Mouse (Mus musculus) erythroblast, embryonic 14.5 days (primary cell): ENCODE measurements around the gene Mtg1. TPM values are rescaled to one million over a fixed set of nuclear protein-coding genes. Genes with fewer than 3 reads are reported as not detected.

Experiments used
- H3K27me3 ChIP-seq: 2 replicates; pipeline ENCODE4 v1.6.1; 2012; ENCODE audit warnings: inconsistent platforms; ENCODE audit not compliant: control insufficient read depth
- H3K36me3 ChIP-seq: 2 replicates; pipeline ENCODE4 v1.6.1; 2012; ENCODE audit warnings: mild to moderate bottlenecking, inconsistent platforms; ENCODE audit not compliant: control insufficient read depth
- H3K4me1 ChIP-seq: 2 replicates; pipeline ENCODE4 v1.6.1; 2012; ENCODE audit warnings: inconsistent platforms; ENCODE audit not compliant: control insufficient read depth
- H3K4me3 ChIP-seq: replicated peaks from 2 replicates; pipeline ENCODE3; 2012; ENCODE audit warnings: moderate library complexity, mild to moderate bottlenecking, inconsistent platforms
- H3K9me3 ChIP-seq: 2 replicates; pipeline ENCODE4 v1.6.1; 2012; ENCODE audit warnings: low read length, inconsistent platforms, mixed read lengths; ENCODE audit not compliant: control insufficient read depth
- GATA1 ChIP-seq: IDR thresholded peaks from 2 replicates; pipeline ENCODE4 v1.6.1; 2012; ENCODE audit warnings: low read length, inconsistent platforms, mixed read lengths
- TAL1 ChIP-seq: IDR thresholded peaks from 3 replicates; pipeline ENCODE4 v1.6.1; 2012; ENCODE audit warnings: low read length, inconsistent platforms, mixed read lengths
- polyA plus RNA-seq: library from polyadenylated mRNA; stranded (reverse); fragments of >175 nt; gene quantifications from 2 replicates; pipeline ENCODE4 v1.2.3, GENCODE M21; 2012

The Mtg1 gene
- polyA plus RNA-seq, 1 experiment = 0.30 TPM

DNA sequence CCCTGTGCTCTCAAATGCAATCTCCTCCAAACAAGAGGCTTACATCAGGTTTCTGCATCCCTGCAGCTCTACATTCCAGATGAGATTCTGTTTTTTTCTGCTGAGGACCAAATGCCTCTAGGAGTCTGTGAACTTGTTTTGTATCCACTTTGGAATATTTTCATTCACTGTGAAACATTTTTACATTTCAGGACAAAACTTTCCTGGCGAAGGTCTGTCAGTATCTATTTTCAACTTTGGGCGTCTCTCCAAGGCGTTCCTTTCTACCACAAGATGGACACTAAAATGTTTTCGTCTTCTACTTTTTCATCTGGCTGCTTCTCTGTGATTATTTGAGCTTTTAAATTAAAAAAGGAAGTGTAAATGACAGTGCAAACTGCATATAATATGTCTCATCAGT lies 56.7 kb downstream of the Mtg1 start:
- Histone ChIP-seq H3K4me3 (no peak overlapping the region), H3K4me1 (no peaks in the 10 kb centered on the region; the same call in 1 of the 2 replicates), H3K9me3 (no peaks in the 10 kb centered on the region), H3K27me3 (no peaks in the 10 kb centered on the region), H3K36me3 (no peaks in the 10 kb centered on the region)
- no peak for TF ChIP-seq GATA1

DNA sequence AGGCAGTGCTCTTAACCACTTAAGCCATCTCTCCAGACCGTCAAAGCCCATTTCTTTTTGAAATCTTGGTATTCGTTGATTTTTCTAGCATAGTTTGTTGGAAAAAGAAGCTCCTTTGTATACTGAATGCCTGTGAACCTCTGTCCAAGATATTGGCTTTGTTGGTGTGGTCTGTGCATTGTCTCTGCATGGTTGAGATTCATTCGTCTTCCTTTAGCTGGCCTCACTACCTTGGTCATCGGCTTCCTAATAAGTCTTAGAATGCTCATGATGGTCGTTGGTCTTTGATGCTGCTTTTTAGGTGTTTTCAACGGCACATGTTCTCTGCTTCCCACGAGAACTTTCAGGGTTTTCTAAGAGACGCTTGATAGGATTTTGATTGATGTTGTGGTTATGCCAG lies 58.6 kb downstream of the Mtg1 start:
- peaks cover 8% of the 10 kb centered on the region; the same call in 1 of the 2 replicates for H3K4me1 ChIP-seq

More for the DNA sequence above, 58.6 kb downstream of the Mtg1 start:
- TF ChIP-seq TAL1 (no peak), GATA1 (no peak)
- H3K4me3 ChIP-seq = no peak overlapping the region
- H3K27me3 ChIP-seq = no peaks in the 10 kb centered on the region
- H3K9me3 ChIP-seq = no peaks in the 10 kb centered on the region
- H3K36me3 ChIP-seq = no peaks in the 10 kb centered on the region

Other genes with a start within 250 kb of the Mtg1 start
- gene Kndc1, start 242.9 kb upstream of the Mtg1 start, polyA plus RNA-seq = 0.01 TPM in 1 of 2 replicates, not detected in the other
- not detected in 2 replicates for gene Utf1, start 193.8 kb upstream of the Mtg1 start, polyA plus RNA-seq
- not detected in 2 replicates for gene 6430531B16Rik, start 158.8 kb upstream of the Mtg1 start, polyA plus RNA-seq
- 0.05 and 0.21 TPM in 2 replicates for gene Adam8, start 145.0 kb upstream of the Mtg1 start, polyA plus RNA-seq
- 4.2 and 4.6 TPM in 2 replicates for gene Zfp511, start 101.2 kb upstream of the Mtg1 start, polyA plus RNA-seq
- gene Tubgcp2, start 100.9 kb upstream of the Mtg1 start, polyA plus RNA-seq = 1.0 and 1.5 TPM in 2 replicates
- gene Msx3, start 88.5 kb upstream of the Mtg1 start, polyA plus RNA-seq = not detected in 2 replicates
- gene Caly, start 55.0 kb upstream of the Mtg1 start, polyA plus RNA-seq = 0.04 TPM in 1 of 2 replicates, not detected in the other
- not detected in 2 replicates for gene Prap1, start 44.2 kb upstream of the Mtg1 start, polyA plus RNA-seq
- 1.0 and 2.8 TPM in 2 replicates for gene Fuom, start 35.1 kb upstream of the Mtg1 start, polyA plus RNA-seq
- 0.14 TPM in 1 of 2 replicates, not detected in the other for gene Paox, start 21.8 kb upstream of the Mtg1 start, polyA plus RNA-seq
- gene Echs1, start 21.1 kb upstream of the Mtg1 start, polyA plus RNA-seq = 0.14 and 0.39 TPM in 2 replicates
- gene Sprn, start 17.3 kb downstream of the Mtg1 start, polyA plus RNA-seq = not detected in 2 replicates
- gene Olfr522, start 27.2 kb downstream of the Mtg1 start, polyA plus RNA-seq = not detected in 2 replicates
- gene Olfr523, start 35.7 kb downstream of the Mtg1 start, polyA plus RNA-seq = not detected in 2 replicates
- gene Olfr524, start 68.4 kb downstream of the Mtg1 start, polyA plus RNA-seq = 0.03 TPM in 1 of 2 replicates, not detected in the other
- gene Cd163l1, start 80.7 kb downstream of the Mtg1 start, polyA plus RNA-seq = not detected in 2 replicates
- not detected in 2 replicates for gene 5830411N06Rik, start 109.7 kb downstream of the Mtg1 start, polyA plus RNA-seq
- not detected in 2 replicates for gene Olfr525, start 183.3 kb downstream of the Mtg1 start, polyA plus RNA-seq
- not detected in 2 replicates for gene Olfr527, start 196.5 kb downstream of the Mtg1 start, polyA plus RNA-seq
- gene Olfr60, start 224.1 kb downstream of the Mtg1 start, polyA plus RNA-seq = not detected in 2 replicates
- not detected in 2 replicates for gene Olfr530, start 238.8 kb downstream of the Mtg1 start, polyA plus RNA-seq